ENCODE assay signal across 12 mouse cellular contexts in the genomic region with DNA sequence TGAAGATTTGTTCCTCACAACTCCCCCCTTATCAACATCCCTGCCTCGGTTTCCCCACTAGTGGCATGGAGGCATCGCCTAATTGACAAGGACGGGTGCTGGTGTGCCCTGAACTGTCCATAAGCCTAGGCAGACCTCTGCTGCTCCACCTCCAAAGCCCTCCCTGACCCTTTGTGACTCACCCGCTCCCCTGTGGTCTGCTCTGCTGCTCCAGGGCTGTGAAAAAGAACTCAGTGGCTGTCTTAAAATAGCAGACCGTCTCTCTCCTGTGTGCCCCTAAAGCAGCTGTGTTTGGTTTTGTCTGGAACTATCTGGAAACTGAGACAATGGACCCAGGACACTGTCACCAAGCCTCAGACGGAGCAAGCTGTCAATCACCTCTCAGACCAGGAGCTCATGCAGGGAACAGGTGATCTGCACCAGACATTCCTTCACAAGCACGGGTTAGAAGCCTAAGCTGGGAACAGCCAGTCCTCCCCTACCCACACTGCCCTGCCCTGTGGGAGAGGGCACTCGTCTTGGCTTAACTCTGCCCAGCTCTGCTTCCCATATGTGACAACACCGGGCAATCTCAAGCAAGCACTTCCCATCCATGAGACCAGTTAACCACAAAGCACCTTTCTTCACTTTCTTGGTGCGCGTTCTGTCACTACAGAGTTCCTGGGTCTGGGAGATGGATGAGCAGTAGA. TPM values are rescaled to one million over a fixed set of nuclear protein-coding genes. Genes with fewer than 3 reads are reported as not detected.
DNase-seq lines count a peak whose midpoint lies in the region; ATAC-seq lines count a peak whose summit lies in the region.
"Had no signal": no experiment of that assay in that cellular context is flagged by ENCODE, and none has a peak within 500 bp of the region (broad histone marks: within the 10 kb centered on the region; RNA-seq: fewer than 3 reads in every experiment).

No protein-coding gene starts in this region.

- H3K9me3 ChIP-seq in midbrain, embryonic 13.5 days, result no peaks in the 10 kb centered on the region
- H3K9me3 ChIP-seq in midbrain, embryonic 15.5 days, result no peaks in the 10 kb centered on the region
- H3K9me3 ChIP-seq: hindbrain, embryonic 15.5 days; neural tube, embryonic 13.5 days had no signal

- 70% methylated on average over 11 of the region's 11 CpGs for WGBS in midbrain, embryonic 13.5 days
- 69% methylated on average over 11 of the region's 11 CpGs for WGBS in midbrain, embryonic 15.5 days

- DNase-seq in frontal cortex, adult 2 months (ENCODE audit: extremely low spot score in 1 of 2, low spot score in 1 of 2), result no peak
- DNase-seq in fibroblast of lung, adult 2 months (ENCODE audit: low read depth), result peak; percentile 23
- no peak for DNase-seq in thymus, postnatal 14 days
- DNase-seq in ovary, postnatal 14 days (ENCODE audit: low spot score), result no peak

- H3K36me3 ChIP-seq in midbrain, embryonic 13.5 days, result no peaks in the 10 kb centered on the region
- no peaks in the 10 kb centered on the region for H3K36me3 ChIP-seq in midbrain, embryonic 15.5 days (replicated peaks)
- H3K36me3 ChIP-seq: hindbrain, embryonic 15.5 days; neural tube, embryonic 13.5 days had no signal

- no peak overlapping the region for H3K9ac ChIP-seq in midbrain, embryonic 13.5 days (replicated peaks)
- no peak overlapping the region for H3K9ac ChIP-seq in midbrain, embryonic 15.5 days
- H3K9ac ChIP-seq: hindbrain, embryonic 15.5 days; neural tube, embryonic 13.5 days had no signal

- H3K4me3 ChIP-seq in midbrain, embryonic 13.5 days (replicated peaks), result no peak overlapping the region
- H3K4me3 ChIP-seq in midbrain, embryonic 15.5 days, result no peak overlapping the region
- H3K4me3 ChIP-seq: hindbrain, embryonic 15.5 days; neural tube, embryonic 13.5 days had no signal

- H3K27ac ChIP-seq in midbrain, embryonic 13.5 days, result no peak overlapping the region
- H3K27ac ChIP-seq in midbrain, embryonic 15.5 days, result no peak overlapping the region
- H3K27ac ChIP-seq: hindbrain, embryonic 15.5 days; neural tube, embryonic 13.5 days had no signal

- no peaks in the 10 kb centered on the region for H3K4me1 ChIP-seq in midbrain, embryonic 13.5 days (replicated peaks)
- H3K4me1 ChIP-seq in midbrain, embryonic 15.5 days, result 0 out of 2 replicates have a peak, but pooled peaks cover 3% of the 10 kb centered on the region

- ATAC-seq in frontal cortex, adult (ENCODE audit: low TSS enrichment), result 0 out of 2 replicates have a peak, but pooled peaks have one; percentile 7
- ATAC-seq in midbrain, embryonic 13.5 days, result 0 out of 2 replicates have a peak, but pooled peaks have one; percentile 35
- no peak for ATAC-seq in midbrain, embryonic 15.5 days (replicated peaks)
- ATAC-seq in cerebellum, adult (ENCODE audit: insufficient number of reproducible peaks, low FRiP score, low TSS enrichment), result no peak

- no peaks in the 10 kb centered on the region for H3K27me3 ChIP-seq in midbrain, embryonic 13.5 days
- no peaks in the 10 kb centered on the region; the same call in 1 of the 2 replicates for H3K27me3 ChIP-seq in midbrain, embryonic 15.5 days (replicated peaks)
- H3K27me3 ChIP-seq: hindbrain, embryonic 15.5 days; neural tube, embryonic 13.5 days had no signal

- H3K4me2 ChIP-seq in midbrain, embryonic 13.5 days (replicated peaks), result no peak overlapping the region
- no peak overlapping the region for H3K4me2 ChIP-seq in midbrain, embryonic 15.5 days
- H3K4me2 ChIP-seq: hindbrain, embryonic 15.5 days; neural tube, embryonic 13.5 days had no signal

RNA-seq across cellular contexts. Expression of a gene that starts 20.8 kb away (rescaled TPM):
- 1.3 and 1.8 TPM in 2 replicates for polyA plus RNA-seq in frontal cortex, adult 2 months (2012; rRNA removed)
- polyA plus RNA-seq in midbrain, embryonic 13.5 days (2015; fragmentation: Nextera tagmentation; extraction: Ambion mirVana), result 1.4 TPM in 1 of 2 replicates, not detected in the other
- polyA plus RNA-seq in midbrain, embryonic 15.5 days (2015; fragmentation: Nextera tagmentation; extraction: Ambion mirVana), result 1.2 and 1.5 TPM in 2 replicates
- polyA plus RNA-seq: thymus, postnatal 0 days had no signal

RNA-seq across cellular contexts. Expression of a gene that starts 24.4 kb away (rescaled TPM):
- 443 and 591 TPM in 2 replicates for polyA plus RNA-seq in frontal cortex, adult 2 months (2012; rRNA removed)
- polyA plus RNA-seq in midbrain, embryonic 13.5 days (2015; fragmentation: Nextera tagmentation; extraction: Ambion mirVana), result 5,740 and 6,263 TPM in 2 replicates
- polyA plus RNA-seq in midbrain, embryonic 15.5 days (2015; fragmentation: Nextera tagmentation; extraction: Ambion mirVana), result 6,359 and 8,071 TPM in 2 replicates

RNA-seq across cellular contexts. Expression of a gene that starts 27.0 kb away (rescaled TPM):
- 11.8 and 12.5 TPM in 2 replicates for polyA plus RNA-seq in frontal cortex, adult 2 months (2012; rRNA removed)
- polyA plus RNA-seq in midbrain, embryonic 13.5 days (2015; fragmentation: Nextera tagmentation; extraction: Ambion mirVana), result 22.5 and 25.3 TPM in 2 replicates
- 26.1 and 27.0 TPM in 2 replicates for polyA plus RNA-seq in midbrain, embryonic 15.5 days (2015; fragmentation: Nextera tagmentation; extraction: Ambion mirVana)

RNA-seq across cellular contexts. Expression of a gene that starts 33.9 kb away (rescaled TPM):
- polyA plus RNA-seq in frontal cortex, adult 2 months (2012; rRNA removed), result 0.50 and 0.71 TPM in 2 replicates
- 1.2 and 1.4 TPM in 2 replicates for polyA plus RNA-seq in midbrain, embryonic 13.5 days (2015; fragmentation: Nextera tagmentation; extraction: Ambion mirVana)
- polyA plus RNA-seq in midbrain, embryonic 15.5 days (2015; fragmentation: Nextera tagmentation; extraction: Ambion mirVana), result 0.83 and 1.3 TPM in 2 replicates
- polyA plus RNA-seq: midbrain, embryonic 14.5 days had no signal

RNA-seq across cellular contexts. Expression of a gene that starts 37.3 kb away (rescaled TPM):
- 138 and 217 TPM in 2 replicates for polyA plus RNA-seq in frontal cortex, adult 2 months (2012; rRNA removed)
- polyA plus RNA-seq in midbrain, embryonic 13.5 days (2015; fragmentation: Nextera tagmentation; extraction: Ambion mirVana), result 2,311 and 2,595 TPM in 2 replicates
- polyA plus RNA-seq in midbrain, embryonic 15.5 days (2015; fragmentation: Nextera tagmentation; extraction: Ambion mirVana), result 2,454 and 3,091 TPM in 2 replicates

Comparison
In these comparisons a context has a peak if more than half of its experiments do, and no peak if none do; other contexts are left out.
1. ATAC-seq: peak in frontal cortex, adult (single experiment) and midbrain, embryonic 13.5 days (single experiment); none in midbrain, embryonic 15.5 days (single experiment) and cerebellum, adult (single experiment).